Mouse (Mus musculus) olfactory bulb, adult 2 months (tissue): ENCODE results near the gene Gm49601. TPM values are rescaled to one million over a fixed set of nuclear protein-coding genes. Genes with fewer than 3 reads are reported as not detected.

ENCODE experiments used
- H3K27ac ChIP-seq: fragments of 200-500 bp; 2 replicates; pipeline ENCODE4 v1.5.1; 2012; ENCODE audit warnings: low read depth, low read length; ENCODE audit not compliant: insufficient read depth
- H3K4me1 ChIP-seq: fragments of 200-500 bp; 2 replicates; pipeline ENCODE4 v1.6.1; 2012; ENCODE audit warnings: low read length; ENCODE audit not compliant: control insufficient read depth, insufficient read depth
- H3K4me3 ChIP-seq: fragments of 200-500 bp; 2 replicates; pipeline ENCODE4 v1.5.1; 2012; ENCODE audit warnings: mild to moderate bottlenecking, low read depth, low read length, moderate library complexity; ENCODE audit not compliant: insufficient read depth
- CTCF ChIP-seq: fragments of 200-500 bp; IDR thresholded peaks from 2 replicates; pipeline ENCODE4 v1.5.1; 2012; ENCODE audit warnings: low read depth, mild to moderate bottlenecking, low read length, moderate library complexity; ENCODE audit not compliant: insufficient read depth
- POLR2A ChIP-seq: fragments of 200-500 bp; IDR thresholded peaks from 2 replicates; pipeline ENCODE4 v1.6.1; 2012; ENCODE audit warnings: mild to moderate bottlenecking, low read depth, low read length, moderate library complexity; ENCODE audit not compliant: insufficient read depth
- WGBS: fragments of 180-500 bp; shearing (Covaris S2); methylation state at CpG from one replicate; pipeline ENCODE4 v1.1.7; 2018; 5-methylcytosine and 5-hydroxymethylcytosine counted together
- polyA plus RNA-seq: library from polyadenylated mRNA; stranded (reverse); fragments of >200 nt; gene quantifications from 2 replicates; pipeline ENCODE4 v1.2.4, GENCODE M21; 2012; ENCODE audit warnings: low replicate concordance; ENCODE audit not compliant: missing spikeins, insufficient read depth, insufficient read length

The Gm49601 gene
- polyA plus RNA-seq, 1 experiment, result not detected

- H3K27ac ChIP-seq, result no peak overlapping the region
- no peaks in the 10 kb centered on the region for H3K4me1 ChIP-seq
- no peak for TF ChIP-seq POLR2A
- TF ChIP-seq CTCF, result no peak
- H3K4me3 ChIP-seq, result no peak overlapping the region
- WGBS, result 83% methylated on average over 7 of the region's 7 CpGs
Measured at GRCm38 (mm10) chr16:18601447-18601846, 24.8 kb downstream of the Gm49601 start.

DNA sequence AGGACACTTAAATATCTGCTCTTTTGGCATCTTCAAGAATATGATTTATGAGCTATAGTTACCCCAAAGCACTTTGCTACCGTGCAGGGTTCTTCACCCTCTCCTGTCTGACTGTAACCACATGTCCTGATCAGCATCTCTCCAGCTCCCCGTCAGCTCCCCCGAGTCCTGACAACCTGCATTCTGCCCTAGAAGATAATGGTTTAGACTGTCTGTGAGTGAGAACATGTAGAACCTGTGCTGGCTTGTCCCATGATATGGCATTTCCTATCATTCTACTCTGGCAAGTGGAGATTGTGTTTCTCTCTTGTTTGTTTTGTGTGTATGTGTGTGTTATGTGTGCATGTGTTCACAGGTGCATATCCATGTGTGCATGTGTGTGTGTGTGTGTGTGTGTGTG, 28.2 kb downstream of the Gm49601 start:
- WGBS, result 93% methylated on average over 3 of the region's 3 CpGs
- TF ChIP-seq POLR2A (no peak), CTCF (no peak)
- no peak overlapping the region for H3K27ac ChIP-seq
- H3K4me1 ChIP-seq, result no peaks in the 10 kb centered on the region
- H3K4me3 ChIP-seq, result no peak overlapping the region

DNA sequence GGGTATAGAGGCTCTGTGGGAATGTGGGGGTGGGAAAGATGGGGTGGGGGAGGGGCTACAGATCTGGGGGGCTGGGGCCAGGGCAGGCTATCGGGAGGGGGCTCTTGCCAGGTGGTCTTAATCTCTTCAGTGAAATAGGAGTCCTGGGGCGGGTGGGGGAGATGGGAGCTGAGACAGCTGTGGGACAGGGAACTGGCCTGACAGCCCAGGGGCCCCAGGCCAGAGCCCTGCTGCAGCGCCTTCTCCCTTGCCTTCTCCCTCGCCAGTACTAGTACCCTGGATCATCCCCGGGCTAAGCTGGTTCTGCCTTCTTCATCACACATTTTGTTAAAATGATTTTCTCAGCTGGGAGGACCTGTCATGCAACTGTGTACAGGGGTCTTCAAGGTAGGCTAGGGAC, 30.0 kb downstream of the Gm49601 start:
- TF ChIP-seq POLR2A (no peak), CTCF (no peak)
- no peak overlapping the region for H3K27ac ChIP-seq
- WGBS, result 64% methylated on average over 5 of the region's 5 CpGs
- peaks cover 7% of the 10 kb centered on the region for H3K4me1 ChIP-seq
- no peak overlapping the region for H3K4me3 ChIP-seq

DNA sequence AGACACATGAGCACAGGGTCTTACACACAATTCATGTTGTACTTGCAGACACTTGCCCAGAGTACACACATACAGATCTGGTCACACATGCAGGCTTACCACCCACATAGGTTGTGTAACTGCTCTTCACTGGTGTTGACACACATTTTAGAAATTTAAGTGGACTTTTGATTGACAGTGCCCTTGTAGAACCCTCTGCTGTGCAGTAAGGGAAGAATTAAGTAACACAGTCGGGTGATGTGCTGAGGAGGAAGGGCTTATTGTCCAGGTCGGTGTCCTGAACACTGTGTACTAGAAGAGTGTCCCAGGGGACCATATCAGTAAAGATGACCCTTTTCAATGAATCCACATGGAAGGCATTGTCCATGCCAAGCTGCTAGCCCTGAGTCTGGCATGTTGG, 32.3 kb downstream of the Gm49601 start:
- TF ChIP-seq CTCF (no peak), POLR2A (no peak)
- peaks cover 18% of the 10 kb centered on the region for H3K4me1 ChIP-seq
- 75% methylated on average over 2 of the region's 2 CpGs for WGBS
- no peak overlapping the region for H3K4me3 ChIP-seq
- no peak overlapping the region for H3K27ac ChIP-seq

DNA sequence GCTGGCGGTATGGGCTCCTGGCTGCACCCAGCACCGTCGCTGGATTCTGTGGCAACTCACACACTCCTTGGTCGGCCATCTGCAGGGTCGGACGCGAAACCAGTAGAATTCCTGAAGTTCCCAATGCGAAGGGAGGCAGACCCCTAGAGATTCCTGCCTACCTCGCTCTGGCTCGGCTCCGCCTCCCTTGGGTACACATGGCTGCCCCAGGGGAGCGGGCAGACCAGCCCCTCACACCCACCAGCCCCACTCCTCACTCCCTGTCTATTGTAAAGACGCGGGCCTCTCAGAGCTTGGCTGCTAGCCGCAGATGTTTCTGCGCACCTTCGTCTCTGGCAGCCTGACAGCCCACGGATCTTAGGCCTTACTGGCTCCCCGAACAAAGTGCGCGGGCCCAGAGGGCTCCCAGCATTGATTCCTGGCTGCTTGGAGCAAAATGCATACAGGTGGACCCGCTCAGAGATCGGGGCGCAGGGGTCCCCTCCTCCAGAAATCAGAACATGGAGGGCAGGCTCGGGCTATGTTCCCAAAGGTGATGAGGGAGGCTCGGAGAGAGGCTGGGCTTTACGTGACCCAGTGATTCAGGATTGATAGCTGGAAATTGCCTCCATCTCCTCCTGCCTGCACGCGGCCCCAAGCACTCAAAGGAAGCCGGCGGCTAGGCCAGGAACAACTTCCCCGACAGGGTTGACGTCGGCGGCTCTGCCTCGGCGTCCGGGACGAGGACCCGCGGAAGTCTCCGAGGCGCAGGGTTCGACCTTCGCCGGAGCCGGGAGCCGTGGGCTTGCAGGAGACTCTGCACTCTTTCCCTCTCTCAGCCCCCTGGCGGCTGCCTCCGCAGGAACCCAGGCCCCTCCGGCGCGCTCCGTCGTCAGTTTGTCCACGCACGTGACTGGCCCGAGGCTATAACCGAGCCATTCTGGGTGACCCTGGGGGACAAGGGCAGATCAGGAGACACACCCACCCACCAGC, 34.9 kb downstream of the Gm49601 start:
- no peak overlapping the region for H3K4me3 ChIP-seq
- no peak for TF ChIP-seq CTCF
- TF ChIP-seq POLR2A, result no peak
- 7% methylated on average over 59 of the region's 59 CpGs for WGBS
- H3K4me1 ChIP-seq, result peaks cover 28% of the 10 kb centered on the region
- no peak overlapping the region for H3K27ac ChIP-seq

DNA sequence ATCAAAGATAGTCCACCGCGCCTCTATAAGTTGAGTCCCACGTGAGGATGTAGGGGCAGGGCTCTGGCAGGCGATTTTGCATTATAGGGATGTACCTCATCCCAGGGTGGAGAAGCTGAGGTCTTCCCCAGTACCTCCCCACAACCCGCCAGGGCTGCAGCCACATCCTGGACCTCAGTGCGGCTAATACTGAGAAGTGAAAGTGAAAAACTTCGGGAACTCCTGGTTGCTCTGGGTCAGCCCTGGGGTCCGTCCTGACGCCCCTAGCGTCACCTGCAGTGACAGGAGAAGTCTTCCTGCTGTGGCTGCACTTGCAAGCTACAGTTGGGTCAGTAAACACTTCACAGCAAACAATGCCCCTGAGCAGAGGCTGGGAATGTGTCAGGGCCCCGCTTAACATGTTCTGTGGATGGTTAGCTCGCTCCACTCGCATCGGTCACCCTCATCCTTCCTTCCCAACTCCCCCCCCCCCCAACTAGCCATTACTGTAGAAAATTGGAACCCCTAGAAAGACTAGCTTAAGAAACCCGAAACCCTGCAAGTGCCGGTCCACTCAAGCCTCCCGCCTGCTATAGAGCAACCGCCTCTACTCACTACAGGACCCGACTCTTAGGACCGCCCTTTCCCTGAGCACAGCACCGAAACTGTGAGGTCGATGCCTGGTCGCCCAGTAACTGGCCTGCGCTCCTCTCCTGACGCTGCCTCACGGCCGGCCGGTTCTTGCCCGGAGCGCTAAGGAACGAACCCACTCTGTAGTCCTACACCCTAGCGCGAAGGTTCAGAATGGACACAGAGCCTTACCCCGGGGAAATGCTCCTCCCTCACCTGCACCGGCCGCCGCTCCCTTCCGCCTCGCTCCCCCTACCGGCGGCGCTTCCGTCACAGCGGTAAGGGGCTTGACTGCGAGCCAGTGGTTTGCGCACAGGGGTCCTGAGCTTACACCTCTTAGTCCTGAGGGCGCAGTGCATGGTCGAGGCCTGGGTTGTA, 36.1 kb downstream of the Gm49601 start, which contains the start of gene Tbx1:
Tbx1 (minus strand) TSS at position 868 of the 987 bp plus-strand sequence.
- H3K4me3 ChIP-seq, result 0 out of 2 replicates have a peak within 1 kb of the TSS, but pooled peaks have one; percentile 15
- no peak within 1 kb of the TSS for H3K27ac ChIP-seq
- TF ChIP-seq POLR2A (no peak), CTCF (peak; percentile 11; the same call in 1 of the 2 replicates)
- WGBS, result 13% methylated on average over 48 of the region's 48 CpGs
- H3K4me1 ChIP-seq, result peaks cover 31% of the 10 kb centered on the region

GRCm38 (mm10) chr16:18589080-18589621, 37.1 kb downstream of the Gm49601 start:
- 78% methylated on average over 9 of the region's 9 CpGs for WGBS
- TF ChIP-seq CTCF, result no peak
- TF ChIP-seq POLR2A, result no peak
- Histone ChIP-seq H3K4me1 (peaks cover 31% of the 10 kb centered on the region), H3K27ac (no peak overlapping the region), H3K4me3 (no peak overlapping the region)

DNA sequence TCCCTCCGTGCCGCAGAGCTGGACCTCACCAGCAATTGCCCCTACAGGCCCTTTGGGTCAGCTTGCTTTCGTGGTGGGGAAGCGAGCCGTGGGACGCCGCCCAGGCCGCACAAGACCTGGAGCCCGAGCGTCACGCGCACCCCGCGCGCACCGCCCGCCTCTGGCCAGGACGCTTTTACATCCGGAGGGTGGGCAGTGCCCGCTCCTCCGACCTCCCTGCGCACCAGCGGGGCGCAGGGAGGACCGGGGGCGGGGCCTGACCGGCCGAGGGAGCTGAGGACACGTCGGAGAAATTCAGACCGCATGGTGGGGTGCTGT, 37.5 kb downstream of the Gm49601 start:
- H3K4me1 ChIP-seq, result peaks cover 31% of the 10 kb centered on the region
- TF ChIP-seq CTCF, result no peak
- TF ChIP-seq POLR2A, result no peak
- no peak overlapping the region for H3K4me3 ChIP-seq
- no peak overlapping the region for H3K27ac ChIP-seq
- 34% methylated on average over 31 of the region's 31 CpGs for WGBS
